Mouse (Mus musculus) heart, adult 8-10 months (tissue): ENCODE measurements around the gene Ptbp3. TPM values are rescaled to one million over a fixed set of nuclear protein-coding genes. Genes with fewer than 3 reads are reported as not detected.

ENCODE experiments used
- DNase-seq: peaks from one replicate; pipeline ENCODE4 v3.0.0; 2022; ENCODE audit warnings: low spot score
- total RNA-seq, 4 experiments: library from RNA; stranded (reverse); gene quantifications; 2 replicates each; pipeline ENCODE4 v1.2.4; 2022

Gene Ptbp3
- total RNA-seq, 4 experiments from 2014 or later: 18.3 to 25.8 (median 22.7) TPM

- no peak for DNase-seq
These were observed 6.0 kb upstream of the Ptbp3 start for GRCm38 (mm10) chr4:59555177-59555576.

GRCm38 (mm10) chr4:59553576-59553975 lies 4.4 kb upstream of the Ptbp3 start:
- no peak for DNase-seq

DNA sequence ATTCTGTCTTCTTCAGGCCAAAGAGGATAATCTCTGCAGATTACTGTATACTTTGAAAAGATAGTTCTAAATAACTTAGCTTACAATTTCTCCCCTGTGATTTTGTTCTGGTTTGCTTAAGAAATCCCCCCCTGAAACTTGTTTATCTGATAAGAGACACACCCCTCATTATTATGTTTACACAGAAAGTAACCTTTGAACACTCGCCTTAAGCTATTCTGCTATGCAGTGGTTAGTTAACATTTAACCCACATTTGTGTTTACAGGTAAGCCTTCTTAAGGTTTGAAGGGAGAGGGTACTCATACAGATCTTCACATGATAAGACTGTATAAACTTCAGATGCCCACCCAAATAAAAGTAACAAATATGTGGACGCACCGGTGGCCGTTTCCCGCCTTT lies 3.7 kb upstream of the Ptbp3 start:
- no peak for DNase-seq

- DNase-seq: no peak
These were observed 2.7 kb upstream of the Ptbp3 start for GRCm38 (mm10) chr4:59551901-59552300.

DNA sequence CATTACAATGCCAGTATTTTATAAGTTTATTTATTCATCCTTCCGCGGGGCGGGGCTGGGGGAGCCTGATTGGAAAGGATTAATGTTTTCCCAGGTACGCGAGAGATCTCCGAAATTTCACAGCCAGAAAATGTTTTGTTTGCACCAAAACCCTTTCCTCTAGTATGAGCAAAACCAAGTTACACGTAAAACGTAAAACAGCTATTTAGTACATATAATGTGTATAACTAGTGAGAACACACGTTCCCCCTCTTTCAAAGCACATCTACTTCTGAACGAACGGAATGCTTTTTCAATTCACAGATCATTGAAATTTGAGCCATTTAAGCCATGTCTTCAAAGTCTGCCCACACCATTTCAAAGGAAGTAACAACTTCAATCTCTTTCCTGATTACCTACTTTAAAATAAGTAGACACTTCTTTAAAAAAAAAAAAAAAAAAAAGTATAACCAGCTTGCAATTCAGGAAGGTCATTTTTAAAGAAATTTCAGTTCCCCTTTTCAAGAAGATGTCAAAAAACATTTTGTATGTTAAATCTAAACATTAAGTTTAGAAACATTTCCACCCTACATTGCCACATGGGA lies 905 bp upstream of the Ptbp3 start:
- DNase-seq: no peak

DNA sequence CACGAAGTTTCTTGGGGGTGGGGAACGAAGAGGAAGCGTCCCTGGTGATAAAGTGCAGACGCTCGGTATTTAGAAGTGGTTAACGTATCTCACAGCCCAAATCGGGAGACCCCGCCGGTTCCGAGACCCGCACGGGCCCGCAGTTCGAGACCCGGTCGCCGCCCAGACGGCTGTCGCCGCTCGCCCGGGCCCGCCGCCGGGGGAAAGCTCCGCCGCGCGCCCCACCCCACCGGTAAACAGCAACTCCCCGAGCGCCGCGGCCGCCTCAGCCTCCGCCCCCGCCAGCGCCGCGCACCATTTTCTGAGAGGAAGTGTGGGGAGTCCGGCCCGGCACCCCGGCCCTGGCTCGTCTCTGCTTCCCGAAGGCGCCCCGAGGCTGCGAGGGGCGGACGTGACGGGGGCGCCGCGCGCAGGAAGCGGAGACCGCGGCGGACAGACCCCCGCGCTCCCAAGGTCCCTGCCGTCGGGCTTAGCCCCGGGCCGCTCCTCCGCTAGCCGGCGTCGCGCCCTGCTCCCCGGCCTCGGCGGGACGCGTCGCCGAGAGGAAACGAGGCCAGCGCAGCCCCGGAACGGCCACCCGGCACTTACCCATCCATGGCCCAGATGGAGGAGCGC lies 497 bp downstream of the Ptbp3 start:
- peak; percentile 70 for DNase-seq

- no peak for DNase-seq
These were observed 1.1 kb downstream of the Ptbp3 start for GRCm38 (mm10) chr4:59548011-59548559.

DNA sequence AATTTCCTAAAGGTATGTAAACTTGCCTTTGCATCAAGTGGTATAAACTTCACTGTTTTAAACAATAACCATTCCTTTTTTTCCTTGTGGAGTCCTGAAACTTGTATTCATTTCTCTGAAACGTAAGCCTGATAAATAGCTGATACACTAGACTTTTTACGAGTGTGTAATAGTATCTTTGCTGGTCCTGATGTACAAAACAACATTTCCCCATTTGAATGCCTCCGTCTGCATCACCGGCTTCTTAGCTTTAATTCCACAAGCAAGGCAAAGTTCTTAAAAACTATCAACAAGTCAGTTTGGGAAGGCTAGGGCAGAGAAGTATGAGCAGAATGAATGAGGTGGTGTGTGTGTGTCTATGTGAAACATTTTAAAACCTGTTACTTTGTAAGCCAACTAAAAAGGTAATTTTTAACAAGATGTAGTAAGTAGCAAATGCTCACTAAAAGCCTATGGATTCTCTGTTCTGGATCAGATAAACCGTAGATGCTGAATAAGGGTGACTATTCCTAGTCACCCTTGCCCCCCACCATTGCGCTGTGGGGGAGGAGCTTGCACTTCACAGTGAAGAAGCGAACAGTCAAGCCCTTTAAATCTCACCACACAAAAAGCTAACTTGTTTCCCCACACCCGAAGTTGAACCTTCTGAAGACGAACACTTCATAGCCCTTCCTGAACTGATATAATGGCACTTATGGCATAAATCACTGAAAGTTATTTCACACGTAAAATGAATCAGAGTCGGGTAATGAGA lies 1.9 kb downstream of the Ptbp3 start:
- DNase-seq: no peak

GRCm38 (mm10) chr4:59546285-59547071 lies 2.7 kb downstream of the Ptbp3 start:
- DNase-seq: no peak

- DNase-seq: no peak
These were observed 4.5 kb downstream of the Ptbp3 start for GRCm38 (mm10) chr4:59544654-59545053.

- no peak for DNase-seq
These were observed 6.2 kb downstream of the Ptbp3 start for GRCm38 (mm10) chr4:59543006-59543405.

GRCm38 (mm10) chr4:59536281-59536680 lies 12.9 kb downstream of the Ptbp3 start:
- DNase-seq: no peak

- DNase-seq: no peak
These were observed 13.5 kb downstream of the Ptbp3 start for GRCm38 (mm10) chr4:59535624-59536023.

- DNase-seq: no peak
These were observed 15.9 kb downstream of the Ptbp3 start for GRCm38 (mm10) chr4:59533268-59533667.

GRCm38 (mm10) chr4:59531172-59531571 lies 18.0 kb downstream of the Ptbp3 start:
- DNase-seq: no peak

- no peak for DNase-seq
These were observed 21.7 kb downstream of the Ptbp3 start for GRCm38 (mm10) chr4:59527470-59527869.

- DNase-seq: no peak
These were observed 22.4 kb downstream of the Ptbp3 start for GRCm38 (mm10) chr4:59526728-59527127.

DNA sequence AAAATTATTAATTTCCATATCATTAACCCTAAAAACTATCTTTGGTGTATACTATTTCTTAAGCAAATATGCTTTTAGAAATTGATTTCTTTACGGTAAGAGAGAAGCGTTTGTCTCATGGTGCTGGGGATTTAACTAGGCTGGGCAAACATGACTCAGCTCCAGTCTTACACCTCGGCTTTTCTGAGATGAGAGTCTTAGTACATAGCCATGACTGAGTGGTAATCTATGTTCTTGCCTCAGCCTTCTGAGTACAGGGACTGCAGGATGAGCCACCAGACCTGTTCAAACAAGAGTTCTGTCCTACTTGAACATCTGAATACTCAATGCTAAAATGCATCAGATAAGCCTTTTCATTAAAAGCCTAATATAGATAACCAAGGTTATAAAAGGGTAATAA lies 24.3 kb downstream of the Ptbp3 start:
- no peak for DNase-seq

- DNase-seq: no peak
These were observed 38.8 kb downstream of the Ptbp3 start for GRCm38 (mm10) chr4:59510321-59510720.

GRCm38 (mm10) chr4:59509558-59509957 lies 39.6 kb downstream of the Ptbp3 start:
- no peak for DNase-seq

- no peak for DNase-seq
These were observed 41.4 kb downstream of the Ptbp3 start for GRCm38 (mm10) chr4:59507766-59508165.

GRCm38 (mm10) chr4:59506704-59507103 lies 42.5 kb downstream of the Ptbp3 start:
- DNase-seq: no peak
